Mouse (Mus musculus) lung, adult 18-20 months (tissue): ENCODE results near the gene Actbl2.
A peak's percentile ranks its signal among the peaks of the same experiment; 100 is the strongest.

ENCODE experiments used
- DNase-seq, 2 experiments: peaks; one replicate each; pipeline ENCODE4 v3.0.0; 2022; ENCODE audit warnings: mixed read lengths in 2 of 2

Actbl2 gene

GRCm38 (mm10) chr13:111254713-111255112, at the start of gene Actbl2:
Gene Actbl2 (plus strand): TSS chr13:111255013.
- DNase-seq, result no peak

- DNase-seq, result peak in 1 of 2 experiments; percentile 4
Measured at GRCm38 (mm10) chr13:111210649-111211378, 44.0 kb upstream of the Actbl2 start.

- no peak for DNase-seq
Measured at GRCm38 (mm10) chr13:111228768-111229167, 26.0 kb upstream of the Actbl2 start.

- no peak for DNase-seq
Measured at GRCm38 (mm10) chr13:111229541-111229940, 25.3 kb upstream of the Actbl2 start.

- no peak for DNase-seq
Measured at GRCm38 (mm10) chr13:111232416-111232815, 22.4 kb upstream of the Actbl2 start.

- peak in 1 of 2 experiments; percentile 20 for DNase-seq
Measured at GRCm38 (mm10) chr13:111233356-111233755, 21.5 kb upstream of the Actbl2 start.

- no peak for DNase-seq
Measured at GRCm38 (mm10) chr13:111234573-111234972, 20.2 kb upstream of the Actbl2 start.

- DNase-seq, result peak in 1 of 2 experiments; percentile 16
Measured at GRCm38 (mm10) chr13:111235719-111236166, 19.1 kb upstream of the Actbl2 start.

GRCm38 (mm10) chr13:111236461-111236864, 18.4 kb upstream of the Actbl2 start:
- no peak for DNase-seq

- no peak for DNase-seq
Measured at GRCm38 (mm10) chr13:111237296-111237695, 17.5 kb upstream of the Actbl2 start.

- no peak for DNase-seq
Measured at GRCm38 (mm10) chr13:111237865-111238465, 16.8 kb upstream of the Actbl2 start.

- DNase-seq, result no peak
Measured at GRCm38 (mm10) chr13:111251106-111251505, 3.7 kb upstream of the Actbl2 start.

GRCm38 (mm10) chr13:111251795-111252194, 3.0 kb upstream of the Actbl2 start:
- DNase-seq, result no peak

- DNase-seq, result no peak
Measured at GRCm38 (mm10) chr13:111258016-111258415, 3.2 kb downstream of the Actbl2 start.

- DNase-seq, result no peak
Measured at GRCm38 (mm10) chr13:111258424-111259092, 3.7 kb downstream of the Actbl2 start.

GRCm38 (mm10) chr13:111259093-111259491, 4.3 kb downstream of the Actbl2 start:
- no peak for DNase-seq

- DNase-seq, result no peak
Measured at GRCm38 (mm10) chr13:111259711-111260110, 4.9 kb downstream of the Actbl2 start.

- DNase-seq, result no peak
Measured at GRCm38 (mm10) chr13:111263186-111263585, 8.4 kb downstream of the Actbl2 start.

GRCm38 (mm10) chr13:111263758-111264157, 8.9 kb downstream of the Actbl2 start:
- no peak for DNase-seq

GRCm38 (mm10) chr13:111265231-111266000, 10.6 kb downstream of the Actbl2 start:
- no peak for DNase-seq

- no peak for DNase-seq
Measured at GRCm38 (mm10) chr13:111266855-111267254, 12.0 kb downstream of the Actbl2 start.

- DNase-seq, result no peak
Measured at GRCm38 (mm10) chr13:111268992-111269391, 14.2 kb downstream of the Actbl2 start.

- DNase-seq, result peak; percentile 22 to 35
Measured at GRCm38 (mm10) chr13:111269789-111270335, 15.0 kb downstream of the Actbl2 start.
